Mouse (Mus musculus) embryonic fibroblast, embryonic 13.5 days (primary cell): ENCODE results near the gene Btbd7.

Source experiments
- CTCF ChIP-seq: IDR thresholded peaks from 2 replicates; pipeline ENCODE4 v1.5.1; 2011; ENCODE audit warnings: mild to moderate bottlenecking, control low read depth, low read length, moderate library complexity, borderline replicate concordance; ENCODE audit not compliant: insufficient read depth
- POLR2A ChIP-seq: IDR thresholded peaks from 2 replicates; pipeline ENCODE4 v1.6.1; 2011; ENCODE audit warnings: low read depth, mild to moderate bottlenecking, control low read depth, low read length, moderate library complexity

- TF ChIP-seq POLR2A (no peak), CTCF (no peak)
Measured at GRCm38 (mm10) chr12:102831888-102832287, 46.4 kb downstream of the Btbd7 start.
